Mouse (Mus musculus) urinary bladder, postnatal 36 days (tissue): ENCODE results near the gene Il3.

Experiments
- DNase-seq, 2 experiments: peaks; one replicate each; pipeline ENCODE4 v3.0.0; 2022; ENCODE audit warnings: low spot score in 2 of 2, mixed read lengths in 1 of 2

Il3 gene

DNA sequence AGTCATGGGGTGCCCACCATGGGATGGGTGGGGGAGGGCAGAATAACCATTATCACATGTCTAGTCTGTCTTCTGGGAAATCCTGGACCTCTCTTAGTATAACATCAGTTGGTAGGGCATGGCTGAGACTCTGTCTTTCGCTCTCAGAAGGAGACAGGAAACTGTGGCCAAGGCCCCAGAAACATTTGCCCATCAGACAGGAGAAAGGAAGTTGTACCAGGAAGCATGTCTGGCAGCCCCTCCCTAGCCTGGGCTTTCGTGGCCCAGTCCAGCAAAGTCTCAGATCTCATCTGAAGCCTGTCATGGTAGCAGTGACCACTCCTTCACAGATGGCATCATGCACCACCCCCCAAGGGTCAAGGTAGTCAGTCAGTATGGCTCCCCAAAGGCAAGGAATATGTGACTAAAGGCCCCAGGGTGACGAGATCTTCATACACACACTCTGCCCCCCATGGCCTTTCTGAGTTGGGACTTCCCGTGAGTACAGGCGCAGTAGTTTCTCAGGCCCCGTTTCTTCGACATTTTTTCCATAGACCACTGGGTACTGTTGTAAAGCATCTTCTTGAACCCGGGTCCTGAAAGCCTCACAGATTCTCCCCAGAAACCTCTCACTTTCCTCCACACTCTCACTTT lies 20.9 kb upstream of the Il3 start:
- no peak for DNase-seq

DNA sequence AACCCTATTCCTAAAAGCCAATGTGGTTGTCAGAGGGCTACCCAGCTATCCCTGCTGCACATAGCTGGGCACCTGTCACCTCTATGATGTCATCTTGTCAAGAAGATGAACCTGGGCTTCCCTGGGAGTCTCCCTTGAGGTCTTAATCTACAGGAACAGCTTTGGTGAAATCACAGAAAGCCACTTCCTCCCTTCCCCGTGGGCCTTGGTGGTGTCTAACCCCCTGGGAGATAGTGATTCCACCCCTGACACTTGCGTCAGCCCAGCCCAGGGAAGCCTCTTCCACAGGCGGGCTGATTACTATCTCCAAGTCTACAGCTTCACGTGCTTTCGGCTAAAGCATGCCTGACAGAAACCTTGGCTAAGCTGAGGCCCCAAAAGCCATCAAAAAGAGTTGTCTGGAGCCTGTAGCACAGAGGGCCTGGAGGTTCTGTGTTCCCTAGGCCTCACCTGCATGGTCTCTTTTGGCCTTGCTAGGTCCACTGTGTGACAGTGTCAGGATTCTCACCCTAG lies 4.4 kb upstream of the Il3 start:
- no peak for DNase-seq

DNA sequence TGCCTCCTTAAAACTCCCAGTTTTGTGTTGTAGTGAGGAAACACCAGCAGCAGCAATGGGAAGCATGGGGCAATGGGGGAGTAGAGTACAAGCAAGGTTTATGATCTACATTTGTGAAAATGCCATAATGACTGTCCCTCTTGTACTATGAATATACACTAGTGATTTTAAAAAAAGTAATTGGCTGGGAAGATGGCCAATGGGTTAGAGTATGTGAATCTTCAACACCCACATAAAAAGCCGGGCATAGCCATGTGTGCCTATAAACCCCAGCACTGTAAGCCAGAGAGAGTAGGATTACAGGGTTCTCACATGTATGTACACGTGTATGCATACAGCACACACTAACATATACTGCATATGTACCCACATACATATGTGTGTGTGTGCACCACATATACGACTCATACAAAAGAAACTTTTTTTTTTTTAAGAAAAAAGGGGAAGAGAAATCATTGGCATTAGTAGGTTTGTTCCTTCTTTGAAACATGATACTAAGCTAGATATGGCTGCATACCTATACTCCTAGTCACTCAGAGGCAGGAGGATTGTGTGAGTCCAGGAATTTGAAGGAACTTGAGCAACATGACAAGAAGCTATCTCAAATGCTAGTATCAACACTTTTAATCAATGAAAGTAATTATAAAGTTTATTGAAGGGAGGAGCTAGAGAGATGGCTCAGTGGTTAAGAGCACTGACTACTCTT lies 2.3 kb upstream of the Il3 start:
- no peak for DNase-seq

DNA sequence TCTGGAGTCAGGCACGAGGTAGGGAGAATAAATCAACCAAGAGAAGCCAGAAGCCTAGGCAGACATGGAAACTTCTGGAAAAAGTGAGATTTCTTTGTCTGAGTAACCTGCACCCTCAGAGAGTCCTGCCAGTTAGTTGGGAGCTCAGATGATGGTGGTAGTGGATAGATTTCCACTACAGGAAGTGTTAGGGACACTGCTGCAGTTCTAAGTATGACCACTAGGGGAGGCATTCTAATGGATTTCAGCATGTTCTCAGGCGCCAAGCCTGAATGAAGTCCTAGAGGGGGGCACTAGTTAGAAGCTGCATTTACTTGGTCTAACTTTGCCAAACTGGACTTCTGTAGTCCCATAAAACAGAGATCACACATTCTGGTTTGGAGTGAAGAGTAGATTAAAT lies 2.5 kb downstream of the Il3 start:
- DNase-seq: peak in 1 of 2 experiments; percentile 13

DNA sequence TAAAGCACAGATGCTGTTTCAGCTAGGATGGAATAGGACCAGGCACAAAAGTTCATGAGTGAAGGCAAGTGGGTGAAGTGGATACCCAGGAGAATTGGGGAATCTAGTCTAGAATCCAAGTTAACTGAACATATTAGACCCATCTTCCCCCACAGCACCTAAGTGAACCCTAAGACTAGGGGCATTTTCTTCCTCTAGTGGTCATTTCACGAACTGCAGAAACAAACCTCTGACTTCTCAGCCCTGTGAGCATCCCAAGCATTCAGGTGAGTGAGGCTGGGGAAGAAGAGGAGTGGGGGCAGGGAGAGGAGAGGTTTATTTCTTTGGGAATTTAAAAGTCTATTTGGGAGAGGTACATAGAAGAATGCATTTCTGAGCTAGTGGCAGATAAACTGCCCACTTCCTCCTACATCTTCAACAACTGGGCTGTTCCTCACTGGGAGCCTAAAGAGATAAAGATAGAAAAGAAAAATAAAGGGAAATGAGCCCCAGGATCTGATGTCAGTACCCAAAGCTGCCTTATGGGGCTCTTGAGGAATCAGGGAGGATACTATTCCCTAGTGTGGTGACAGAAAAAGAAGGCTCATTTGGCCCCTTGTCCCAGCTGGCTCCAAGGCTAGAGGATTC lies 3.6 kb downstream of the Il3 start:
- DNase-seq: no peak

DNA sequence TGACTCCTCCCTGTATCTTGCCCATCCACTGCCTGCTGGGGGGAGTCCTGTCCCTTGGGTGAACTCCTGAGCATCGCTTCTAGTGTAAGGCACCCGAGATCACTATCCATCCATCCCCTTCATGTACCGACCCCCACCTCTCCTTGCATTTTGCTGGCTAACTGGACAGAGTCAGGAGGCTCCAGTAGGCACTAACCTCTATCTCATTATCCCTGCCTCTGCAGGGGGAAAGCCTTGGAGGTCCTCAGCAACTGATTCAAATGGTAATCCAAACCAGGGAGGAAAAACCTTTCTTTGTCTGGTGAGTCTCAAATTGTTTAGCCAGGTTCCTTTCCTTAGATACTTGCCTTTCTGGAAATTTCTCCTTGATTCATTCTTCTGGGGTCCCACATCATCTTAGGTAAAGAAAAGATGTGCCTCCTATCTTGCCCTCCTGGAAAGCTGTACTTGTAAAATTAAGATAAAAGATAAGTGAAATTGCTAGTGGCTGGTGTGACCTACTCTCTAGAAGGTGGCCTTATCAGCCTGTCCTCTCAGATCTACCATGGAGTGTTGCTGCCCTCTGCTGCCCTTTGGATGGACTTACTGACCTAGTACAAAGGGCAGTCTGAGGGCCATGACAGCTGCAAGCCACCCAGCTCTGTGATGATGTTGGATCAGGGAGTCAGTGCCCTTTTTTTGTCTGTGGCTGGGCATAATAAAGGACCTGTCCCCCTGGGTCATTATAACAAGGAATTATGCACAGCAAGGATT lies 10.3 kb downstream of the Il3 start:
- DNase-seq: peak; percentile 58 to 77

DNA sequence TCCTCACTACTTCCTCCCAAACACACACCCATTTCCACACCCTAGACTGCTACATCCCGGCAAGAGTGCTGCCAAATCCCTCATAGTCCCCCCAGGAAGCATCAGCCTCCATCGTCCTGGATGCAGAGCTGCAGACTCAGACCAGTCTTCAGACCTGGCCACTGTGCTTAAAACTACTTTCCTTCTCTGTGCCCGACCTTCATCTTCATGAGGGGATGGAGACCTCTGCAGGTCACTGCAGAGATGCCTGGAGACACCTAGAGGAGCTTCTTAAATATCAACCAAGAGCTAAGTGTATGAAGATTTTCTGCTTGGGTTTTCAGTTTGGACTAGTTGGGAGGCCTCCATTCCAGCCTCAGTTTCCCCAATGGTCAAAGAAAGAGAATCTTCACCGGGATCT lies 13.0 kb downstream of the Il3 start:
- DNase-seq: no peak

DNA sequence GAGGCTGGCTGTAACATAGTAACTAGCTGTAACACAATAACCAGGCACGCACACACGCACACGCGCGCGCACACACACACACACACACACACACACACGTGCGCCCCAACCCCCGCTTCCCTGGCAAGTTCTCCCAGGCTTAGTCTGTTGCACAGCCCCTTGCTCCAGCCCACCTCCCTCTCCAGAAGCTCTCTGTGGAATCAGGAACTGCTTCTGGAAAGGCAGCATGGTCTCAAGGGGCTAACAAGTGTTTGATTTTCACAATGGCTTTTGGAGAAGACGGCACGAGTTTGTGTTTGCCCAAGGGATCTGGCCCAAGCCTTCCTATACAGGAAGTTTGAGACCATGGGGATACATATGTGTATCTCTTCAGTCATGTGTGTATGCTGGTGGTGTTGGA lies 16.5 kb downstream of the Il3 start:
- DNase-seq: no peak

DNA sequence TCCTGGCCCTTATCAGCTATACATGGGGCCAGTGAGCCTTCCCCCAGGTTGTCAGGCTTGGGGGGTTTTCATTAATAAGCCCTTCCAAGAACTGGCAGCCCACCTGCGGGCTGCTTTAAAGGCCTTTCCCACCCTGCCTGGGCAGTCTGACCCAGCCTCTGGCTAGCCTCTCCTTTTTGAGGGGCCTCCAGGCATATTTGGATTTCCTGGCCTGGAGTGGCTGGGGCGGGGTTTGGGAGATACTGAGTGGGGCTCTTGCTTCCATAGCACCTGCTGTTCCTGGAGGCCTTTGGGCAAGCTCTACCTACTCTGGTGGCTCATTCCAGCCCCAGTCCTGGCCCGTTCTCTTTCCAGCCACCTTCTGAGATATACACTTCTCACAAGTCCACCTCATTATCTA lies 17.3 kb downstream of the Il3 start:
- no peak for DNase-seq

DNA sequence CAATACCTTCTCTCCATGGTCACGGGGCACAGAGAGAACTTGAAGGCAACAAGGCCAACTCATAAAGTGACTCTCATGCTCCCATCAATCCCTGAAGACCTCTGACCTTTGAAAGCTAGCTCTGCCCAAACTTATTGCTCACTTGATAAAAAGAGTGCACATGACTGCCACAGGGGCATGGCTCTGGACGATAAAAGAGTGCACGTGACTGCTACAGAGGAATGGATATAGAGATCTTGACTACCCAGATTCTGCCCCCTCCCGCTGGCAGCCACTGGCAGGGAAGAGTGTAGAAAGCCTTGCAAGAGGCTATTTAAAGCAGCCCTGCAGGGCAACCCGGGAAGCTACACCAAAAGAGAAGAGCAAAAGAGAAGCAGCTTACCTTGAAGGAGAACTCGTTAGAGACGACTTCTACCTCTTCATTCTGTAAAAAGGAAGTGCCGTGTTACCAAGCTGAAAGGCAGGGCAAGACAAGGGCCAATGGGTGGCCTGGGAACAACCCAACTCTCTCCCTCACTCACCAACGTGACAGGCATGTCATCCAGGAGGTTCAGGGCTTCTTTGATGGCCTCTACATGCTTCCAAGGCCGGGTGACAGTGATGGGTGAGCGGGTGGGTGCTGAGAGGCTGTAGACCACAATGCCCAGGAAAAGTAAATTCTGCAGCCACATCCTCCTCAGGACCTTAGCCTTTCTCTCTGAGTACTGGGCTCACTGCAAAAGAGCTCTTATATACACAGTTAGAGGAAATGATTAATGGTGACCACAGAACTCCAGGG lies 17.9 kb downstream of the Il3 start, which contains the start of gene Csf2:
Gene Csf2 (minus strand): TSS at position 728 of the 778 bp plus-strand sequence.
- no peak for DNase-seq

DNA sequence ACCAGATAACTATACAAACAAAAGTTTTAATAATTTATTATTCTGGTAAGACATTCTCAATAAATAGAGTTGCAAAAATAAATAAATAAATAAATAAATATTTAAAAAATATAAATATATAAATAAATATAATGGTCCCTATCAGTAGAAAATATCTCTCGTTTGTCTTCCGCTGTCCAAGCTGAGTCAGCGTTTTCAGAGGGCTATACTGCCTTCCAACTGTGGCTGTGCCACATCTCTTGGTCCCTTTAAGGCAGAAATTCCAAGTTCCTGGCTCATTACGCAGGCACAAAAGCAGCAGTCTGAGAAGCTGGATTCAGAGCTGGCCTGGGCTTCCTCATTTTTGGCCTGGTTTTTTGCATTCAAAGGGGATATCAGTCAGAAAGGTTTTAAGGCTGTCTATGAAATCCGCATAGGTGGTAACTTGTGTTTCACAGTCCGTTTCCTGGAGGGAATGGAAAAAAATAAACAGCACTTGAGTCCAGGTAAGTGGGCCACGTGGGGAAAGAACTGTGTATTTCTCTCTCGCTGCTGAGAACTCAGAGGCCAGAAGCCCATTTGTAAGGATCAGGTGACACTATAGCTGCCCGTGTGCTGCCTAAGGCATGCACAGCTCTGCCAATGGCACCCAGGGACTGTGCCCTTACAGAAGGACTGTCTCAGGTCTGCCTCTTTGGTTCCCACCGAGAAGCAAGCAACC lies 19.7 kb downstream of the Il3 start:
- no peak for DNase-seq

DNA sequence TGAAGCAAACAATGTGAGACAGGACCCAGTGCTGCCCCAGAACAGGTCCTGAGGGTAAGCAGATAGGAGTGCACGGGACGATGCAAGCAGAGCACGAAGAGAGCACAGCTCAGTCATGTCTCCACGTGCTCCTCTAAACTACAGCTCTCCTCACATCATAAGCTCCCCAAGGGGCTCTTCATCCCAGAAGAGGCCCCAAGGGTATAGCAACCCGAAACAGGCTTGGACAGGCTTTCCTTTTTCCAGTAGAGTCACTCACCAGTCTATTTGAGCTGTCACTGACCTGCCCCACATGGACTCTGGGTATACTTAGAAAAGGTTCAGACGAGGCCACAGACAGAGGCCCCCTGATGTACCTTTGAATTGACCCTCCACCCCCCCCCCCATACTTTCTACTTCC lies 22.6 kb downstream of the Il3 start:
- no peak for DNase-seq

DNA sequence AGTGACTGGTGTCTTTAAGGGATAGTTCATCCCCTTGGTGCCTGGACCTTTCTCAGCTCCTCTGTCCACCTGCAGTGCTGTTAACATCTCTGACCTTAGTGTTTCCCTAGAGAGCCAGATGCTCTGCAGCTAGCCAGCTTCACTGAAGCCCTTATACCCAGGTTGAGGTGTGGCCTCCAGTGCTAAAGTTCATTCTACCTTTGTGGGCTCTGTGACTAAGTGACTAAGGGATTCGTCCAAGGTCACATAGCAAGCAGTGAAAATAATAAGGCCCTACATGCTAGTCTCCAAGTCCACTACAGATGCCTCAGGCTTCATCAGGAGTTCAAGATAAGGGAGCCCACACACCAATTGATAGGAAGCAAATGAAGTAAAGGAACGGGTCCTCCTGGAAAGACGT lies 24.6 kb downstream of the Il3 start:
- no peak for DNase-seq

DNA sequence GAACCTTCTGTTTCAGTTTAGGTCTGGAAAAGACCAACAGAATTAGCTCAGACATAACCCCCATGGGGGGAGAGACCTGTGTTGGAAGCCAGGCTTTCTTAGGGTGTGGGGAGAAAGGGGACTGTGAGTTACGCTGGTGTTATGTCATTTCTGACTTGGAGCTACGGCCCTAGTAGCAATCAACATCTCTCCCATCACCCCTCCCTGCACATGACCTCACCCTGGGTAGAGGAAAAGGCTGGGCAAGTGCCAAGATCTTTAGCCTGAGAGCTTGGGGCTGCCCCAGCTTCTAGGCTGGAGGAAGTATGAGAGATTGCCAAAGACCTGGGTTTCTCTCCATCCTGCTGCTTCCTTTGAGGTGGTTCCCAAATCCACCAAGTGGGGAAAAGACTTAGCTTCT lies 30.1 kb downstream of the Il3 start:
- peak in 1 of 2 experiments; percentile 17 for DNase-seq

DNA sequence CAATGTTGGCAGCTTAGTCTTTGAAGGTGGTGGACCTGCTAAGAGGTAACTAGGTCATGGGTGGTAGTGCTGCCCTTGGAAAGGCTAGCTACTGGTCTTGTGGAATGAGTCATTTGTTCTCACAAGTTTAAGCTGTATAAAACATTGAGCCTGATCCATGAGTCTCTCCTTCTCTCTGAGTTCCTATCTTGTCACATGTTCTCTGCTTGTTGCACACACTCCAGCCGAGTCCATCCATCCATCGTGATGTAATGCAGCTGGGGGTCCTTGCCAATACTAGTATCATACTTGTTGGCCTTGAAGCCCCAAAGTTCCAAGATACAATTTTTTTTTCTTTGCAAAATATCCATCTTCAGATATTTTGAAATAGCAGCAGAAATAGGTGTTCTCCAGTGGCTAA lies 39.6 kb downstream of the Il3 start:
- DNase-seq: no peak

DNA sequence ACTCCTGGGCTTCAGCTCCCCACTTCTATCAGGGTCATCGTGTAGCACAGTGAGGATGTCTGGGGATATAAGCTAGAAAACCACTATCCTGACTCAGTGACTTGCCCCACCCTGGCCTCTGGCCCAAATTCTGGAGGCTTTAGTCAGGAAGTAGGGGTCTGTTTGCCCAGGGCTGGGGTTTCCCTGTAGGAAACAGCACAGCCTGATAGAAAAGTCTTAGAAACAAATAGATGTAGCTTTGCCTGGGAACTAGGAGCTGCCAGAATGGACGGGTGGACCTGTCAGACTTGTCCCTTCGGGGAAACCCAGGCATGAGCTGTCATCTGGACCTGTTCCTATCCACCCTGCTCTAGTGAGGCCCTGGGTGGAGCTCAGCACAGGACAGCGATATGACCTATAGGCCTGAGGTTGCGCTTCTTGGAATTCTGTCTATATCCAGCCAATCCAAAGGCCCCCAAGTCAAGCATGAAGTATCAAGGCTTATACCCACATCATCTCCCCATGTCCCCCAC lies 42.5 kb downstream of the Il3 start:
- DNase-seq: no peak

DNA sequence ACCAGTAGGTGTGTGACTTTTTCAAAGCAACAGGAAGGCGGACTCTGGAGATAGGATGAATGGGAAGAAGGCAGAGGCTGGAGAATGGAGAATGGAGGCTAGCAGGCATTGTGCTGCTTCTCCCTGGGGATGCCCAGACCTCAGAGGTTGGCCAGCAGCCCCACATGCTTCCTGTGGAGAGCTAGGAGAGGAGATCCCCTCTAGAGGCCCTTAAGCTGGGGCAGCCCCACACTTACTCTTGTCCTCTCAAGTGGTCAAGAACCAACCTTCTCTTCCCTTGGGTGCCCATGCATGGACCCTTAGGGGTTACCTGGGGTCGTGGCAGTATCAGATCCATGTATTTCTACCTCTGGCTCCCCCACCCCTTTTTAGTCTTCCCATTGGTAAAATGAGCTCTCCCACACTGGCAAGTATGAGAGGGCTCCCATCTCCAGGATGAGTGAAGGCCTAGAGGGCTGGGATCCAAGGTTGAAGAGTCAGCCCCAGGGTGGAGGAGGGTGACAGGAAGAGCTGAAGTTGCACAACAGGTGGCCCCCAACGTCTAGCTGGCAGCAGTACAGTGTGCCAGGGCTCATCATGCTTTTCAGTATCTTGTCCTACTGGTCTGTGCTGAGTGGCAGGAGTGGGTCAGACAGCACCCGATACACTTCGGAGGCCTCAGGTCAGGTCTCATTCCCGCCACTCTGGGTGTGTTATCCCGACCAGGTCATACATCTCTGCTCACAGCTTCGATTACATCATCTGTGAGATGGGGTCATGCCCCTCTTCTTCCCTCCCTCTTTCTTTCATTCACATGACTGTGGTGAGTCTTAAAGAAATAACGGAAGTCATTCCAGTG lies 43.2 kb downstream of the Il3 start:
- no peak for DNase-seq

DNA sequence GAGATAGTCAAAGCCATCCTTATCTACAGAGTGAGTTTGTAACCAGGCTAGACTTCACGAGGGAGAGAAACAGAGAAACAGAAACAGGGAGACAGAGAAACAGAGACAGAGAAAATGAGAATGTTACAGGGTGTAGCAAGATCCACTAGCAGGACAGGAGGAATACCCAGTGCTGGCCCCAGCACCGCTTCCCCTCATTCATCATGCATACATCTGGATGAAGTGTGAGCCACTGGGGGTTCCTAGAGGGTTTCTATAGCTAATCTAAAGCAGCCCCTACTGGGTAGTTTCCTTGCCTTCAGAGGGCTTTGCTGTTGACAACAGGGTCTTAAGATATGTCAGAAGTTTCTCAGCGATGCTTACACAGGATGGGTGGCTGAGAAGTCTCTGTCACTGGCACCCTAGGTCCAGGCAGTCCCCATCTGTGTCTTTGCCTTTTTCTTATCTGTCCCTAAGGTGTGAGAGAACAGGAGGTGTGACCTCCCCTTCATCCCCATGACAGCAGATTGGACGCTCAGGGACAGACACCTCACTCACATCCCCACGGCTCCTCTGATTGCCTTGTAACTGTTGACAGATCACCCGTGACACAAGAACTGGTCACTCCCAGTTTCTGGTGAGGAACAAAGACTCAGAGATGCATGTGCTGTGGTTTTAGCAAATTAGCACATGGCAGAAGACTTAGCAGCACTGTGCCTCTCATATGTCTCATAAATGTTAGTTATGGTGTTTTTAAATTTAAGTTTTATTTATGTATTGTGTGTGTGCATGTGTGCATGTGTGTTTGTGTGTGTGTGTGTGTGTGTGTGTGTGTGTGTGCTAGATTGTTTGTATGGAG lies 47.0 kb downstream of the Il3 start:
- DNase-seq: no peak

DNA sequence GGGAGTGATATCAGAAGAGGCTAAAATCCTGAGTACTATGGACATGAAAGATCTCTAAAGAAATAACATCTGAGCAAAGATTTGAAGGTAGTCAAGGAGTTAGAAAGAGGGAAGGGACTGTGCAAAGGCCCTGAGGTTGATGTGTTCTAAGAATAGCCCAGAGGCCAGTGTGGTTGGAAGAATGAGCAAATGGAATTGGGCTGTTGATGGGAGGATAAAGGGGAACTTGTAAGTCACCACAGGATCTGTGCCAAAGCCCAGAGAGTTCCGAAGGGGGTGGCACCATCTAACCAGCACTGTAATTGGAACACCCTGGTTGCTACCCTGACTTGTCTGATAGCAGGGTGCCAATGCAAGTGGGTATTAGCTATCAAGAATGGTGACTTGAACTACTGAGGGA lies 47.9 kb downstream of the Il3 start:
- no peak for DNase-seq
